Mouse (Mus musculus) midbrain, embryonic 14.5 days (tissue): ENCODE measurements around the gene Rbm20. TPM values are rescaled to one million over a fixed set of nuclear protein-coding genes. Genes with fewer than 3 reads are reported as not detected.

Experiments
- ATAC-seq: fragments of 200-750 bp; cut with Nextera tagmentation; 2 replicates; pipeline ENCODE4 v1.8.0; 2017; ENCODE audit warnings: moderate number of reproducible peaks, moderate library complexity; ENCODE audit not compliant: low FRiP score, low TSS enrichment
- DNase-seq: peaks from one replicate; pipeline ENCODE4 v3.0.0-alpha.2; 2015
- H3K27ac ChIP-seq: fragments of 300-500 bp; sonication (generic); replicated peaks from 2 replicates; pipeline ENCODE4 v1.5.1; 2014; ENCODE audit warnings: mild to moderate bottlenecking, low read depth, low read length, moderate library complexity
- H3K27me3 ChIP-seq: fragments of 300-500 bp; sonication (generic); 2 replicates; pipeline ENCODE4 v1.6.1; 2014; ENCODE audit warnings: low read length, control low read depth, mixed read lengths; ENCODE audit not compliant: control insufficient read depth, insufficient read depth
- H3K36me3 ChIP-seq: fragments of 300-500 bp; sonication (generic); 2 replicates; pipeline ENCODE4 v1.6.1; 2014; ENCODE audit warnings: low read length, control low read depth; ENCODE audit not compliant: control insufficient read depth, insufficient read depth
- H3K4me1 ChIP-seq: fragments of 300-500 bp; sonication (generic); 2 replicates; pipeline ENCODE4 v1.6.1; 2014; ENCODE audit warnings: mild to moderate bottlenecking, antibody characterized with exemption, low read length, control low read depth; ENCODE audit not compliant: control insufficient read depth, insufficient read depth
- H3K4me2 ChIP-seq: fragments of 300-500 bp; sonication (generic); 2 replicates; pipeline ENCODE4 v1.6.1; 2014; ENCODE audit warnings: mild to moderate bottlenecking, low read length, moderate library complexity
- H3K4me3 ChIP-seq: fragments of 300-500 bp; sonication (generic); replicated peaks from 2 replicates; pipeline ENCODE4 v1.5.1; 2014; ENCODE audit warnings: low read depth, low read length
- H3K9ac ChIP-seq: fragments of 300-500 bp; sonication (generic); replicated peaks from 2 replicates; pipeline ENCODE4 v1.6.1; 2014; ENCODE audit warnings: mild to moderate bottlenecking, low read length, moderate library complexity
- H3K9me3 ChIP-seq: fragments of 300-500 bp; sonication (generic); 2 replicates; pipeline ENCODE4 v1.6.1; 2016; ENCODE audit warnings: low read length, control low read depth, mixed read lengths; ENCODE audit not compliant: control insufficient read depth
- WGBS: fragments of 180-500 bp; shearing (Covaris S2); extraction: QIAGEN DNeasy Blood & Tissue Kit; methylation state at CpG from one replicate; pipeline ENCODE4 v1.1.7; 2014; 5-methylcytosine and 5-hydroxymethylcytosine counted together
- polyA plus RNA-seq: library from polyadenylated mRNA; unstranded; fragments of >200 nt; fragmentation: Nextera tagmentation; extraction: Ambion mirVana; gene quantifications from 2 replicates; pipeline ENCODE4 v1.2.1, GENCODE M21; 2014

Rbm20 gene
- polyA plus RNA-seq, 1 experiment from 2014 or later = 0.61 TPM

DNA sequence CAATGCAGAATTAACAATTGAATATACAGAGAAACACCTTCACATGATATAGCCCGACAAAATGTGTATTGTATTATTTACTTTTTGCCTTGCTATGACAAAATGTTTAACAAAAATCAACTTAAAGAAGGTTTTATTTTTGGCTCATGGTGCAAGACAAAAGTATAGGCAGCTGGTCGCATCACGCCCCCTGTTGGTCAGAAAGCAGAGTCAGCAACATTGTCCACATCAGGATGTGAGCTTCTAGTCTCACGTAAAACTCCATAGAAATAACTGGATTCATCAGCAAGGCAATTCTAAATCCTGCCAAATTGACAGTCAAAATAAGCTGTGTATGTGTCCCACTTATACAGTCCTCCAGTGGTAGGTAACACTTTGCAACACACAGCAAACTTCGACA, 57.7 kb downstream of the Rbm20 start:
- H3K4me3 ChIP-seq = no peak overlapping the region
- no peak for DNase-seq
- WGBS = 52% methylated on average over 5 of the region's 5 CpGs

GRCm38 (mm10) chr19:53738701-53739131, 61.6 kb downstream of the Rbm20 start:
- DNase-seq (no peak), ATAC-seq (no peak)
- no peak overlapping the region for H3K27ac ChIP-seq
- H3K4me3 ChIP-seq = no peak overlapping the region
- H3K36me3 ChIP-seq = no peaks in the 10 kb centered on the region
- no peaks in the 10 kb centered on the region for H3K27me3 ChIP-seq
- 79% methylated on average over 6 of the region's 6 CpGs for WGBS
- H3K4me2 ChIP-seq = no peak overlapping the region
- no peak overlapping the region for H3K9ac ChIP-seq
- no peaks in the 10 kb centered on the region for H3K9me3 ChIP-seq
- H3K4me1 ChIP-seq = no peaks in the 10 kb centered on the region

More for the DNA sequence above, 57.7 kb downstream of the Rbm20 start:
- H3K27me3 ChIP-seq = no peaks in the 10 kb centered on the region
- no peak overlapping the region for H3K9ac ChIP-seq
- H3K27ac ChIP-seq = no peak overlapping the region
- 0 out of 2 replicates have a peak, but pooled peaks cover 3% of the 10 kb centered on the region for H3K4me1 ChIP-seq
- no peaks in the 10 kb centered on the region for H3K9me3 ChIP-seq
- no peak for ATAC-seq
- H3K36me3 ChIP-seq = no peaks in the 10 kb centered on the region
- no peak overlapping the region for H3K4me2 ChIP-seq

GRCm38 (mm10) chr19:53739570-53740266, 62.6 kb downstream of the Rbm20 start:
- Histone ChIP-seq H3K36me3 (no peaks in the 10 kb centered on the region), H3K4me1 (no peaks in the 10 kb centered on the region), H3K4me3 (no peak overlapping the region), H3K4me2 (no peak overlapping the region), H3K9ac (no peak overlapping the region), H3K27ac (no peak overlapping the region), H3K27me3 (no peaks in the 10 kb centered on the region), H3K9me3 (no peaks in the 10 kb centered on the region)
- no peak for ATAC-seq
- WGBS = 50% methylated on average over 8 of the region's 8 CpGs
- no peak for DNase-seq

GRCm38 (mm10) chr19:53740750-53741380, 63.8 kb downstream of the Rbm20 start:
- H3K9me3 ChIP-seq = no peaks in the 10 kb centered on the region
- no peak overlapping the region for H3K4me2 ChIP-seq
- no peak overlapping the region for H3K27ac ChIP-seq
- H3K36me3 ChIP-seq = no peaks in the 10 kb centered on the region
- H3K27me3 ChIP-seq = no peaks in the 10 kb centered on the region
- DNase-seq = no peak
- no peaks in the 10 kb centered on the region for H3K4me1 ChIP-seq
- no peak overlapping the region for H3K9ac ChIP-seq
- 94% methylated on average over 1 of the region's 1 CpGs for WGBS
- no peak overlapping the region for H3K4me3 ChIP-seq
- ATAC-seq = no peak

GRCm38 (mm10) chr19:53741902-53742301, 64.8 kb downstream of the Rbm20 start:
- no peak overlapping the region for H3K4me3 ChIP-seq

GRCm38 (mm10) chr19:53745354-53745753, 68.2 kb downstream of the Rbm20 start:
- no peaks in the 10 kb centered on the region for H3K9me3 ChIP-seq
- H3K36me3 ChIP-seq = no peaks in the 10 kb centered on the region
- no peak for DNase-seq
- H3K27ac ChIP-seq = no peak overlapping the region
- no peak overlapping the region for H3K4me2 ChIP-seq
- no peaks in the 10 kb centered on the region for H3K4me1 ChIP-seq
- H3K4me3 ChIP-seq = no peak overlapping the region
- WGBS = 91% methylated on average over 3 of the region's 3 CpGs
- no peaks in the 10 kb centered on the region for H3K27me3 ChIP-seq
- no peak for ATAC-seq
- no peak overlapping the region for H3K9ac ChIP-seq

More at GRCm38 (mm10) chr19:53741902-53742301, 64.8 kb downstream of the Rbm20 start:
- 65% methylated on average over 3 of the region's 3 CpGs for WGBS
- Histone ChIP-seq H3K4me1 (no peaks in the 10 kb centered on the region), H3K4me2 (no peak overlapping the region), H3K27ac (no peak overlapping the region), H3K9me3 (no peaks in the 10 kb centered on the region), H3K9ac (no peak overlapping the region), H3K27me3 (no peaks in the 10 kb centered on the region), H3K36me3 (no peaks in the 10 kb centered on the region)
- ATAC-seq (no peak), DNase-seq (peak; percentile 71)

- Histone ChIP-seq H3K27me3 (no peaks in the 10 kb centered on the region), H3K4me3 (no peak overlapping the region), H3K9me3 (no peaks in the 10 kb centered on the region), H3K4me1 (no peaks in the 10 kb centered on the region), H3K9ac (no peak overlapping the region), H3K36me3 (no peaks in the 10 kb centered on the region), H3K27ac (no peak overlapping the region), H3K4me2 (no peak overlapping the region)
- no peak for ATAC-seq
- DNase-seq = no peak
- WGBS = 83% methylated on average over 9 of the region's 9 CpGs
Observed at GRCm38 (mm10) chr19:53746116-53746515, 69.0 kb downstream of the Rbm20 start.

- no peak overlapping the region for H3K4me2 ChIP-seq
- H3K4me3 ChIP-seq = no peak overlapping the region
- H3K4me1 ChIP-seq = no peaks in the 10 kb centered on the region
- 92% methylated on average over 13 of the region's 13 CpGs for WGBS
- H3K9me3 ChIP-seq = no peaks in the 10 kb centered on the region
- no peaks in the 10 kb centered on the region for H3K36me3 ChIP-seq
- no peak overlapping the region for H3K9ac ChIP-seq
- no peaks in the 10 kb centered on the region for H3K27me3 ChIP-seq
- ATAC-seq (no peak), DNase-seq (no peak)
- H3K27ac ChIP-seq = no peak overlapping the region
Observed at GRCm38 (mm10) chr19:53748236-53748775, 71.2 kb downstream of the Rbm20 start.

- Histone ChIP-seq H3K4me2 (no peak overlapping the region), H3K27ac (no peak overlapping the region), H3K36me3 (no peaks in the 10 kb centered on the region), H3K4me3 (no peak overlapping the region), H3K4me1 (no peaks in the 10 kb centered on the region), H3K9ac (no peak overlapping the region), H3K27me3 (no peaks in the 10 kb centered on the region), H3K9me3 (no peaks in the 10 kb centered on the region)
- ATAC-seq (no peak), DNase-seq (no peak)
- WGBS = 96% methylated on average over 8 of the region's 8 CpGs
Observed at GRCm38 (mm10) chr19:53749326-53749725, 72.2 kb downstream of the Rbm20 start.
